Mouse (Mus musculus): ENCODE data around the gene Dazap1. TPM values are rescaled to one million over a fixed set of nuclear protein-coding genes. Genes with fewer than 3 reads are reported as not detected.
"Not testable (repeated sequence)": the region's sequence is repeated elsewhere in the genome, so short reads cannot be mapped to it uniquely, and the experiment has no call there.

The Dazap1 gene
- total RNA-seq (2014; rRNA removed) (38.0 and 39.9 TPM in 2 replicates), polyA plus RNA-seq (2012; rRNA removed) (39.9 and 43.5 TPM in 2 replicates)

DNA sequence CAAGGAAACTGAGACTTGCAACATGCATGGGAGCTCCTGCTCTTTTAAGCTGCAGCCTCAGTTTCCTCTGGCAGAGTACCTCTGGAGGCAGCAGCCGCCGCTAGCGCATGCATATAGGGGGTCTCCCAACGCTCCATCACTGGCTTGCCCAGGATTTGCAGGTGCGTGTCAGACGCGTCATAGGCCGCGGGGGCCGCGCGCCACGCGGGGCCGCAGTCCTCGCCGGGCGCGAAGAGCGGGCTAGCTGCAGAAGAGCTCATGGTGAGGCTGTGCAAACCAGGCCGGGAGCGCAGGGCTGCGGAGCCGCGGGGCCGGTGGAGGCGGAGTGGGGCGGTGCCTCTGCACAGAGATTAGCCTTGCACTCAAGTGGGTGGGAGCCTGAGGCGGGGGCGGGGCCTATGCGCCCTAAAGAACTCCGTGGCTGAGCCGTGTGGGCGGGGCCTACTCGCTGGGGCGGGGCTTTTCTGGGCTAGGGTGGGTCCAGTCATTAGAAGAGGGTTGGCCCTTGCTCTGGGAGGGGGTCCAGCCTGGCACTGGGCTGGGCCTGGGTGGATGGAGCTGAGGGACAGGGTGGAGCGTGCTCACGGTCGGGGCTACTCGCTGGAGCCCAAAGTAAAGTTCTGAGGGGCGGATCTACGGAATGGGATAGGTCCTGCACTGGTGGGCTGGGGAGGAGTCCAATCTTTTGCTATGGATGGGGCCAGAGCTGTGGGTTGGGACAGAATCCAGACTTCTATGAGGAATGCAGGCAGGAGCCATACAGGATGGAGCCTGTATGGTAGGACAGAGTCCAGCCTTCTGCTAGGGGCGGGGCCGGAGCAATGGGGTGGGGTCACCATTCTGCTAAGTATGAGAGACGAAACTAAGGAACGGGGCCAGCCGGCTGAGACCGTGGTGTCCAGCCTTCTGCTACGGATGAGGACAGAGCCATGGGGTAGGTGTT lies at the start of gene Dazap1, which contains the start of gene Gamt:
Gene Dazap1, plus strand, starts transcription at position 845 of the 943 bp plus-strand sequence.
Gene Gamt, minus strand, starts transcription at position 371 of the 943 bp plus-strand sequence.
- Histone ChIP-seq H3K36me3 (ENCODE audit: control insufficient read depth, insufficient read depth, low read length) (0 out of 2 replicates have a peak, but pooled peaks cover 1% of the 10 kb centered on the region), H3K79me2 (ENCODE audit: control insufficient read depth, insufficient read depth, low read length) (peaks cover 15% of the 10 kb centered on the region; the same call in 1 of the 2 replicates), H3K4me3 (ENCODE audit: insufficient read depth, low read depth, low read length) (peak within 1 kb of the TSS; percentile 82), H3K4me1 (ENCODE audit: control insufficient read depth, insufficient read depth, low read length) (peaks cover 18% of the 10 kb centered on the region), H3K9ac (ENCODE audit: low read depth, low read length) (peak within 1 kb of the TSS; percentile 89), H3K27me3 (ENCODE audit: control insufficient read depth, insufficient read depth, low read length) (no peaks in the 10 kb centered on the region), H3K27ac (replicated peaks; ENCODE audit: insufficient read depth, low read depth, low read length) (peak within 1 kb of the TSS; percentile 92)
- TF ChIP-seq POLR2A (IDR thresholded peaks at IDR 0.05; ENCODE audit: extremely low read depth, insufficient read depth, low read length) (peak; percentile 96), CTCF (IDR thresholded peaks at IDR 0.05; ENCODE audit: low read depth, low read length) (no peak)
- WGBS, result 1% methylated on average over 49 of the region's 49 CpGs
- peak; percentile 93 for DNase-seq (ENCODE audit: extremely low read depth, low read depth, low spot score)

DNA sequence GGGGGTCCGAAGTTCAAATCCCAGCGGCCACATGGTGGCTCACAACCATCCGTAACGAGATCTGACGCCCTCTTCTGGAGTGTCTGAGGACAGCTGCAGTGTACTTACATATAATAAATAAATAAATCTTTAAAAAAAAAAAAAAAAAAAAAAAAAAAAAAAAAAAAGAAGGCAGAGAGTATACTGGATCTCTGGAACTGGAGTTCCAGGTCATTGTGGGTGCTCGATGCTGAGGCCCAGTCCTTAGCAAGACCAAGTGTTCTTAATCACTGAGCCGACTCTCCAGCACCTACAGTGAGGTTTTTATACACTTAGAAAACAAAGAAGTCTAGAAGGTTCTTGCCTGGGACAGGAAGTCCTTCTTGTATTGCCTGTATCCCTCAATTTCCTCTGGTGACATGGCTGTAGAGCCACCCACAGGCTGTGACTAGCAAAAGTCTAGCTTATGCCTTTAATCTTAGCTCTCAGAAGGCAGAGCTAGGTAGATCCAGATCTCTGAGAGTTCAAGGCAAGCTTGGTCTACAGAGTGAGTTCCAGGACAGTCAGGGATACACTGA lies 49.7 kb upstream of the Dazap1 start:
- H3K4me3 ChIP-seq (ENCODE audit: insufficient read depth, low read depth, low read length); H3K79me2 ChIP-seq (ENCODE audit: control insufficient read depth, insufficient read depth, low read length); DNase-seq (ENCODE audit: extremely low read depth, low read depth, low spot score); H3K27ac ChIP-seq (replicated peaks; ENCODE audit: insufficient read depth, low read depth, low read length); H3K36me3 ChIP-seq (ENCODE audit: control insufficient read depth, insufficient read depth, low read length); H3K9ac ChIP-seq (ENCODE audit: low read depth, low read length); H3K4me1 ChIP-seq (ENCODE audit: control insufficient read depth, insufficient read depth, low read length); H3K27me3 ChIP-seq (ENCODE audit: control insufficient read depth, insufficient read depth, low read length): not testable (repeated sequence)
- 84% methylated on average over 7 of the region's 7 CpGs for WGBS

GRCm38 (mm10) chr10:80215048-80215772 lies 46.1 kb upstream of the Dazap1 start:
- no peak for DNase-seq (ENCODE audit: extremely low read depth, low read depth, low spot score)
- Histone ChIP-seq H3K4me1 (ENCODE audit: control insufficient read depth, insufficient read depth, low read length) (no peaks in the 10 kb centered on the region), H3K27ac (replicated peaks; ENCODE audit: insufficient read depth, low read depth, low read length) (no peak overlapping the region), H3K79me2 (ENCODE audit: control insufficient read depth, insufficient read depth, low read length) (no peaks in the 10 kb centered on the region), H3K36me3 (ENCODE audit: control insufficient read depth, insufficient read depth, low read length) (no peaks in the 10 kb centered on the region), H3K9ac (ENCODE audit: low read depth, low read length) (no peak overlapping the region), H3K4me3 (ENCODE audit: insufficient read depth, low read depth, low read length) (no peak overlapping the region), H3K27me3 (ENCODE audit: control insufficient read depth, insufficient read depth, low read length) (no peaks in the 10 kb centered on the region)
- WGBS, result 59% methylated on average over 16 of the region's 16 CpGs
- TF ChIP-seq POLR2A (IDR thresholded peaks at IDR 0.05; ENCODE audit: extremely low read depth, insufficient read depth, low read length) (no peak), CTCF (IDR thresholded peaks at IDR 0.05; ENCODE audit: low read depth, low read length) (no peak)

- H3K27ac ChIP-seq (replicated peaks; ENCODE audit: insufficient read depth, low read depth, low read length), result no peak overlapping the region
- WGBS, result 52% methylated on average over 9 of the region's 9 CpGs
- TF ChIP-seq CTCF (IDR thresholded peaks at IDR 0.05; ENCODE audit: low read depth, low read length) (no peak), POLR2A (IDR thresholded peaks at IDR 0.05; ENCODE audit: extremely low read depth, insufficient read depth, low read length) (no peak)
- H3K27me3 ChIP-seq (ENCODE audit: control insufficient read depth, insufficient read depth, low read length), result no peaks in the 10 kb centered on the region
- H3K9ac ChIP-seq (ENCODE audit: low read depth, low read length), result no peak overlapping the region
- H3K36me3 ChIP-seq (ENCODE audit: control insufficient read depth, insufficient read depth, low read length), result no peaks in the 10 kb centered on the region
- H3K4me1 ChIP-seq (ENCODE audit: control insufficient read depth, insufficient read depth, low read length), result no peaks in the 10 kb centered on the region
- DNase-seq (ENCODE audit: extremely low read depth, low read depth, low spot score), result no peak
- no peaks in the 10 kb centered on the region for H3K79me2 ChIP-seq (ENCODE audit: control insufficient read depth, insufficient read depth, low read length)
- no peak overlapping the region for H3K4me3 ChIP-seq (ENCODE audit: insufficient read depth, low read depth, low read length)
Observed at GRCm38 (mm10) chr10:80220676-80221075, 40.6 kb upstream of the Dazap1 start.

DNA sequence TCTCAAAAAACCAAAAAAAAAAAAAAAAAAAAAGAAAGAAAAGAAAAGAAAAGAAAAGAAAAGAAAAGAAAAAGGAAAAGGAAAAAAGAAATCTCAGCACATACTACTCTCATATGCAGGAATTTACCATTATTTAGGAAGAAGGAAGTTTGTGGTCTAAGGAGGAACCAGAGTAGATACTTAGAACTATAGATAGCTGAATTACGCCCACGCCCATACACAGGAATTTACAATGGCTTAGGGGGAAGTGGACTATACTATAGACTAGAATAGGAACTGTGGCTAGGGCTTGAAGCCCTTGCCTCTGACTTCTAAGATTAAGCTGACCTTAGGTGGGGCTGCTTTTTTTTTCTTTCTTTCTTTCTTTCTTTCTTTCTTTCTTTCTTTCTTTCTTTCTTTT lies 38.1 kb upstream of the Dazap1 start:
- H3K4me3 ChIP-seq (ENCODE audit: insufficient read depth, low read depth, low read length); H3K79me2 ChIP-seq (ENCODE audit: control insufficient read depth, insufficient read depth, low read length); DNase-seq (ENCODE audit: extremely low read depth, low read depth, low spot score); H3K4me1 ChIP-seq (ENCODE audit: control insufficient read depth, insufficient read depth, low read length); H3K27me3 ChIP-seq (ENCODE audit: control insufficient read depth, insufficient read depth, low read length); H3K36me3 ChIP-seq (ENCODE audit: control insufficient read depth, insufficient read depth, low read length); H3K27ac ChIP-seq (replicated peaks; ENCODE audit: insufficient read depth, low read depth, low read length); H3K9ac ChIP-seq (ENCODE audit: low read depth, low read length): not testable (repeated sequence)
- WGBS, result 84% methylated on average over 2 of the region's 2 CpGs

Measured in liver, adult 2 months (tissue).